Mouse (Mus musculus) megakaryocyte-erythroid progenitor cell, adult 5-6 weeks (primary cell): ENCODE measurements around the gene Crtc1. TPM values are rescaled to one million over a fixed set of nuclear protein-coding genes. Genes with fewer than 3 reads are reported as not detected.

Source experiments
- ATAC-seq: replicated peaks from 2 replicates; pipeline ENCODE4 v1.8.0; 2016; ENCODE audit warnings: mild to moderate bottlenecking, inconsistent platforms; ENCODE audit not compliant: severe bottlenecking, poor library complexity, low FRiP score, low TSS enrichment
- total RNA-seq, 2 experiments: library from RNA; stranded (forward) in 1 of 2; stranded (reverse) in 1 of 2; fragments of 200-1000, 215-1000 nt in 1 of 2; fragments of >200 nt in 1 of 2; fragmentation: Nextera tagmentation in 1 of 2; gene quantifications; 2 replicates each; pipeline ENCODE4 v1.2.3; 2014 to 2017

Crtc1 gene
- total RNA-seq, 2 experiments from 2014 or later, result 1.3 to 15.6 TPM

GRCm38 (mm10) chr8:70465701-70466100 is 26.3 kb upstream of the Crtc1 start:
- ATAC-seq, result no peak

- no peak for ATAC-seq
These were observed 24.8 kb upstream of the Crtc1 start for GRCm38 (mm10) chr8:70464162-70464561.

- ATAC-seq, result no peak
These were observed 23.9 kb upstream of the Crtc1 start for GRCm38 (mm10) chr8:70463306-70463705.

DNA sequence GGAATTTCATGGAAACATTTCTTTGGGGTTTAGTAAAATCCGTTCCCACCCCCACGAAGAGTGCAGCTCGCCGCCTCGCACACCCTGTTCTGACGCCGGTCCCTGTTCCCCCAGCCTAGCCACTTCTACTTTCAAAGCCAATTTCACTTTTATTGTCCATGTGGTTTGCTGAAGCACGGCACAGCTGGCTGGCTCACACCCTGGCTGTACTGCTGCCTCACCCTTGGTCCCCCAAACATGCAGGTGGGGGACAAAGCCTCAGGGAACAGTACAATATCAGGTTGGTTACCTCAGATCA is 23.1 kb upstream of the Crtc1 start:
- ATAC-seq, result no peak

- ATAC-seq, result no peak
These were observed 22.6 kb upstream of the Crtc1 start for GRCm38 (mm10) chr8:70461765-70462515.

GRCm38 (mm10) chr8:70460606-70461005 is 21.2 kb upstream of the Crtc1 start:
- ATAC-seq, result no peak

DNA sequence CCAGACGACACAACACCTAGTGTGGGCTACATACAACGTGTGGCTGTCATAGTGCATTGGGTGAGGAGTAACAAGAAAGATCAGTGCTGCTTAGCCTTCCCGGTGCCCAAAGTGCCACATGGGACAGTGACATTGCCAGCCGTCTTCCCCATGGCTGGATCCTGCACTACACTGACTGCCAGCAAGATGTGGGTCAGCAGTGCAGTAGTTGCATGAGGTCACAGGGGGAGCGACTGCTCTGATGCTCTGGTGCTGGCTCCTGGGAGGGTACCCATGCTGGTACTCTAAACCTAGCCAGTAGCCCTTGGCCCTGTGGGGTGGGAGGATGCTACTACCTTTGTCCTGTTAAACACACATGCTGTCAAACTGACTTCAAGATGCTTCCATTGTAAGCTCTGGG is 20.8 kb upstream of the Crtc1 start:
- no peak for ATAC-seq

- ATAC-seq, result no peak
These were observed 20.3 kb upstream of the Crtc1 start for GRCm38 (mm10) chr8:70459636-70460035.

GRCm38 (mm10) chr8:70458462-70458861 is 19.1 kb upstream of the Crtc1 start:
- no peak for ATAC-seq

DNA sequence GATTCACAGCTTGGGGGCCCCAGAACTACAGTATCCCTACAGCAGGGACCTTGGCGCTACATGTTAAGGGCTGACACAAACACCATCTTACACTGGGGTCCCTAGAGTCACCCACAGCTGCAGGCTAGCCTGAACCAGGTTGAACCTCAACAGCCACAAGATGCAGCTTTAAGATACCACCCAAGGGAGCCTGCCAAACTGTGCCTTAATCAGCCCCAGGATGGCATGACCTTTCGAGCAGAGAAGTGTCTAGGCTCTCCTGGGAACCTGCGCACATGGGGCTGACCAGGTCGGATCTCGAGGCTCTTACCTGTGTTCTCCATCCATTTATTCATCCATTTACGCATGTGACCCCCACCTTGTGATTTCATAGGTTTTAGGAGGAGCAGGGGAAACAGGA is 18.5 kb upstream of the Crtc1 start:
- peak; percentile 66 for ATAC-seq

DNA sequence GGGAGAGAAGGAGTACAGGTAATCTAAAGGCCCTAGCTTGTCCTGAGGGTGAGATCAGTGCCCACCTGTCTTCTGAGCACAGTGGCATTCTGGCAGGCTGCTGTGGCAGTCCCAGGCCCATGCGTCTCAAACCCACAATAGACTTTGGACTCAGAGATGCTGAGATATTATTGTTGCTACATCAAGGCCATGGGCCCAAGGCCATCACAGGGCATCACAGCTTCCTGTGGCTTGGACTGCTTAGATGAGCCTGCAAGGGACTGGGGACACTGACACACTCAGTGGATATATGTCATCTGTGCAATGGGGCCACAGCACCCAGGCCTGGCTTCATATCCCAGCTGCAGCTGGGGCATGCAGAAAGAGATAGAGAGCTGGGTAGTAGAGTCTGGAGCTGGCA is 17.6 kb upstream of the Crtc1 start:
- no peak for ATAC-seq

DNA sequence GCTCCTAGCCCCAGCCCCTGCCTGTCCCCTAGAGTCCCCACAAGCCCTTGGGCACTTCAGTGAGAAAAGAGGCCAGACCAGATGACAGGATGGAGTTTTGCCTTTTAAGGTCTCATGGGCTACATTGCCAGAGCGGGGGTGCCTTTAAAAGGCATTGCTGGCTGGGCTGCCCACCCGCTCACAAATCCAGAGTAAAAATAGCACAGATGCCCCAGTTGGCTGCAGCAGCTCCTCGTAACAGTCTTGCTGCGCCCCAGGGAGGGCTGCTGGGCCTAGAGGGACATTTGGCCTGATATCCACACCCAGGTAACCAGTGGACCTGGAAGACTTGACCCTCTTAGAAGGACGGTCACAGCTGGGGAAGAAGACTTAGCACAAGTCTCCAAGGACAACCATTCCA is 14.5 kb upstream of the Crtc1 start:
- no peak for ATAC-seq

- no peak for ATAC-seq
These were observed 13.0 kb upstream of the Crtc1 start for GRCm38 (mm10) chr8:70452196-70452966.

- ATAC-seq, result no peak
These were observed 8.5 kb upstream of the Crtc1 start for GRCm38 (mm10) chr8:70447639-70448420.

GRCm38 (mm10) chr8:70445988-70446387 is 6.6 kb upstream of the Crtc1 start:
- ATAC-seq, result no peak

DNA sequence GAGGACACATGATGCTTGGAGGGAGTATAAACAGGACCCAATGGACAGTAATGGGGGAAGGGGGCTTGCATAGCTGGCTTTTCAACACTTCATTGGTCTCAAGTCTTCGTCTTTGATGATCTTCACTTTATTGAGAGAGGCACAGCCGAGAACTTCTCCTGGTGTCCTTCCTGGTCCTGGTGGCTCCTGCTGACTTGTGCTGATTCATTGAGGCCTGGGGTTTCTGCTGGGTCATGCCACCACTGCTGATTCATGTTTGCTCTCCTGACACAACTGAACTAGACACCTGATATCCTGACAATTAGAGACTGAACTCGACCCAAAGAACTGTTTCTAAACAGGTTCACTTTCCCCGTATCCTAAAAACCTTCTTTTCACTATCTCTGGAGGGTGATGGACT is 3.9 kb upstream of the Crtc1 start:
- no peak for ATAC-seq

GRCm38 (mm10) chr8:70441565-70441964 is 2.2 kb upstream of the Crtc1 start:
- no peak for ATAC-seq

GRCm38 (mm10) chr8:70440246-70440645 is 867 bp upstream of the Crtc1 start:
- ATAC-seq, result no peak

- no peak for ATAC-seq
These were observed 435 bp upstream of the Crtc1 start for GRCm38 (mm10) chr8:70439848-70440179.

- ATAC-seq, result no peak
These were observed 956 bp downstream of the Crtc1 start for GRCm38 (mm10) chr8:70438423-70438822.

DNA sequence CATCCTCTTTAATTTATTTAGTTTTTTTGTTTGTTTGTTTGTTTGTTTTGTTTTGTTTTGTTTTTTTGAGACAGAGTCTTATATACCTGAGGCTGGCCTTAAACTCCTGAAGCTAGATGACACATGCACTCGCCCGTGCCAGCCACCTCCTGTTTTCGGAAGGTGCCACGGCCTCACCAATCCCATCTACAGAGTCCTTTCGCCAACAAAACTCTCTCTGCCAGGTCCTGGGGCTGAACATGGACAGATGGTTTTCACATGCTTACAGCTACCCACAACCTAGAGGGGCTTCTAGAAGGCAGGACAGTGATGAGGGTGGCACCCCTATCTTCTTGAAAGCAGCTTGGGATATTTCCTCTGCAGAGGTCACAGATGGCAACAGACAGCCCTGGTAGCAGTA is 4.2 kb downstream of the Crtc1 start:
- no peak for ATAC-seq
